In genomic region chr13:40946513-40946912, GRCm38 (mm10) we compare ENCODE assay signal across 26 mouse cellular contexts. TPM values are rescaled to one million over a fixed set of nuclear protein-coding genes. Genes with fewer than 3 reads are reported as not detected.
A peak's percentile ranks its signal among the peaks of the same experiment; 100 is the strongest.
DNase-seq lines count a peak whose midpoint lies in the region; ATAC-seq lines count a peak whose summit lies in the region.
"Had no signal": no experiment of that assay in that cellular context is flagged by ENCODE, and none has a peak within 500 bp of the region (broad histone marks: within the 10 kb centered on the region; RNA-seq: fewer than 3 reads in every experiment).

No protein-coding gene starts in this region.

- no peak overlapping the region for H3K9ac ChIP-seq in liver, embryonic 16.5 days (ENCODE audit: low read depth, low read length)
- H3K9ac ChIP-seq in liver, embryonic 12.5 days: no peak overlapping the region
- H3K9ac ChIP-seq in midbrain, embryonic 15.5 days: no peak overlapping the region
- H3K9ac ChIP-seq: heart, embryonic 12.5 days; kidney, embryonic 15.5 days; limb, embryonic 12.5 days; liver, embryonic 14.5 days; lung, embryonic 15.5 days had no signal

- DNase-seq in NIH3T3 (ENCODE audit: low read depth): peak; percentile 42
- DNase-seq in fat pad, adult 2 months (ENCODE audit: extremely low read depth, low read depth, low spot score): peak; percentile 67
- no peak for DNase-seq in right cerebral cortex, adult 18-20 months
- DNase-seq: adrenal gland, postnatal 36 days; cerebellum, adult 18-20 months; cerebellum, postnatal 10 days; gastrocnemius, postnatal 10 days; heart, adult 2 months; kidney, adult 18-20 months; lung, postnatal 4 days; midbrain, embryonic 14.5 days; thymus, adult 2 months; thymus, postnatal 4 days had no signal

- H3K4me3 ChIP-seq in liver, embryonic 16.5 days (ENCODE audit: low read depth, low read length): no peak overlapping the region
- no peak overlapping the region for H3K4me3 ChIP-seq in liver, embryonic 12.5 days
- H3K4me3 ChIP-seq in midbrain, embryonic 15.5 days: no peak overlapping the region
- H3K4me3 ChIP-seq: heart, adult 2 months; heart, embryonic 12.5 days; kidney, embryonic 15.5 days; left cerebral cortex, adult 2 months; limb, embryonic 12.5 days; lung, embryonic 15.5 days had no signal

- H3K36me3 ChIP-seq in liver, embryonic 16.5 days (ENCODE audit: control insufficient read depth, insufficient read depth): no peaks in the 10 kb centered on the region
- H3K36me3 ChIP-seq in liver, embryonic 12.5 days: no peaks in the 10 kb centered on the region
- no peaks in the 10 kb centered on the region for H3K36me3 ChIP-seq in midbrain, embryonic 15.5 days (replicated peaks)
- H3K36me3 ChIP-seq: G1E; heart, embryonic 12.5 days; kidney, embryonic 15.5 days; limb, embryonic 12.5 days; lung, embryonic 15.5 days had no signal

- ATAC-seq in liver, embryonic 16.5 days (ENCODE audit: low read depth): peak; percentile 39; the same call in 1 of the 2 replicates
- no peak for ATAC-seq in liver, embryonic 12.5 days
- peak; percentile 68 for ATAC-seq in megakaryocyte progenitor cell, adult 5-6 weeks (replicated peaks; ENCODE audit: poor library complexity)
- ATAC-seq in midbrain, embryonic 15.5 days (replicated peaks): no peak
- ATAC-seq: hindbrain, embryonic 16.5 days; Patski had no signal

- H3K27me3 ChIP-seq in liver, embryonic 16.5 days (ENCODE audit: control insufficient read depth, insufficient read depth, low read depth, low read length): no peaks in the 10 kb centered on the region
- H3K27me3 ChIP-seq in liver, embryonic 12.5 days (replicated peaks): no peaks in the 10 kb centered on the region
- H3K27me3 ChIP-seq in midbrain, embryonic 15.5 days (replicated peaks): no peaks in the 10 kb centered on the region
- H3K27me3 ChIP-seq: heart, embryonic 12.5 days; kidney, embryonic 15.5 days; limb, embryonic 12.5 days; lung, embryonic 15.5 days; Patski had no signal

- no peak overlapping the region for H3K27ac ChIP-seq in liver, embryonic 16.5 days (ENCODE audit: low read length)
- no peak overlapping the region for H3K27ac ChIP-seq in liver, embryonic 12.5 days
- no peak overlapping the region for H3K27ac ChIP-seq in midbrain, embryonic 15.5 days
- H3K27ac ChIP-seq: heart, adult 2 months; kidney, embryonic 15.5 days; left cerebral cortex, adult 2 months; limb, embryonic 12.5 days; liver, embryonic 14.5 days; lung, embryonic 15.5 days had no signal

- H3K4me1 ChIP-seq in liver, embryonic 16.5 days (ENCODE audit: control insufficient read depth, low read depth, low read length): peaks cover 2% of the 10 kb centered on the region
- H3K4me1 ChIP-seq in liver, embryonic 12.5 days: peaks cover 13% of the 10 kb centered on the region
- H3K4me1 ChIP-seq in midbrain, embryonic 15.5 days: peaks cover 6% of the 10 kb centered on the region

- no peaks in the 10 kb centered on the region for H3K9me3 ChIP-seq in liver, embryonic 16.5 days (replicated peaks; ENCODE audit: control insufficient read depth, low read length)
- no peaks in the 10 kb centered on the region for H3K9me3 ChIP-seq in liver, embryonic 12.5 days (replicated peaks)
- H3K9me3 ChIP-seq in midbrain, embryonic 15.5 days: no peaks in the 10 kb centered on the region
- H3K9me3 ChIP-seq: G1E; heart, embryonic 12.5 days; kidney, embryonic 15.5 days; limb, embryonic 12.5 days; lung, embryonic 15.5 days had no signal

- H3K4me2 ChIP-seq in liver, embryonic 16.5 days (ENCODE audit: low read depth, low read length): no peak overlapping the region
- no peak overlapping the region for H3K4me2 ChIP-seq in liver, embryonic 12.5 days
- no peak overlapping the region for H3K4me2 ChIP-seq in midbrain, embryonic 15.5 days
- H3K4me2 ChIP-seq: heart, embryonic 12.5 days; kidney, embryonic 15.5 days; limb, embryonic 12.5 days; lung, embryonic 15.5 days had no signal

- 32% methylated on average over 3 of the region's 3 CpGs for WGBS in liver, embryonic 16.5 days (ENCODE audit: insufficient replicate concordance)
- WGBS in liver, embryonic 12.5 days (ENCODE audit: insufficient replicate concordance): 23% methylated on average over 3 of the region's 3 CpGs
- WGBS in midbrain, embryonic 15.5 days: 76% methylated on average over 3 of the region's 3 CpGs

RNA-seq across cellular contexts. Expression of gene Pak1ip1, which starts 54.3 kb away (rescaled TPM):
- polyA plus RNA-seq in liver, embryonic 16.5 days (2015; fragmentation: Nextera tagmentation; extraction: Ambion mirVana): 49.6 and 52.7 TPM in 2 replicates
- 85.0 and 88.4 TPM in 2 replicates for polyA plus RNA-seq in liver, embryonic 12.5 days (2016; fragmentation: Nextera tagmentation; extraction: Ambion mirVana)
- total RNA-seq in megakaryocyte progenitor cell, adult 5-6 weeks (2015): 53.8 and 66.7 TPM in 2 replicates
- 108 and 112 TPM in 2 replicates for total RNA-seq in megakaryocyte progenitor cell, adult 5-6 weeks (2017)
- 56.2 and 61.4 TPM in 2 replicates for polyA plus RNA-seq in midbrain, embryonic 15.5 days (2015; fragmentation: Nextera tagmentation; extraction: Ambion mirVana)

Comparison
In these comparisons a context has a peak if more than half of its experiments do, and no peak if none do; other contexts are left out.
1. ATAC-seq: peak in liver, embryonic 16.5 days (single experiment) and megakaryocyte progenitor cell, adult 5-6 weeks (single experiment); none in liver, embryonic 12.5 days (single experiment) and midbrain, embryonic 15.5 days (single experiment).